Mouse (Mus musculus) midbrain, embryonic 10.5 days (tissue): ENCODE data around the gene Pik3r2. TPM values are rescaled to one million over a fixed set of nuclear protein-coding genes. Genes with fewer than 3 reads are reported as not detected.
"Not testable (repeated sequence)": the region's sequence is repeated elsewhere in the genome, so short reads cannot be mapped to it uniquely, and the experiment has no call there.

Source experiments
- DNase-seq: peaks from one replicate; pipeline ENCODE4 v3.0.0-alpha.2; 2017; ENCODE audit warnings: low spot score
- H3K27ac ChIP-seq: fragments of 300-500 bp; sonication (generic); replicated peaks from 2 replicates; pipeline ENCODE4 v1.5.1; 2016; ENCODE audit warnings: mild to moderate bottlenecking
- H3K27me3 ChIP-seq: fragments of 300-500 bp; sonication (generic); 2 replicates; pipeline ENCODE4 v1.6.1; 2016; ENCODE audit warnings: low read depth, mild to moderate bottlenecking; ENCODE audit not compliant: poor library complexity, severe bottlenecking
- H3K36me3 ChIP-seq: fragments of 300-500 bp; sonication (generic); 2 replicates; pipeline ENCODE4 v1.6.1; 2016; ENCODE audit warnings: mild to moderate bottlenecking, moderate library complexity
- H3K4me1 ChIP-seq: fragments of 300-500 bp; sonication (generic); 2 replicates; pipeline ENCODE4 v1.6.1; 2016
- H3K4me3 ChIP-seq: fragments of 300-500 bp; sonication (generic); 2 replicates; pipeline ENCODE4 v1.5.1; 2016; ENCODE audit warnings: mild to moderate bottlenecking, moderate library complexity
- H3K9me3 ChIP-seq: fragments of 300-500 bp; sonication (generic); replicated peaks from 2 replicates; pipeline ENCODE4 v1.6.1; 2016; ENCODE audit warnings: mild to moderate bottlenecking
- WGBS: fragments of 180-500 bp; shearing (Covaris S2); methylation state at CpG from one replicate; pipeline ENCODE4 v1.1.7; 2016; 5-methylcytosine and 5-hydroxymethylcytosine counted together
- polyA plus RNA-seq: library from polyadenylated mRNA; unstranded; fragments of >200 nt; fragmentation: Nextera tagmentation; extraction: Ambion mirVana; gene quantifications from 2 replicates; pipeline ENCODE4 v1.2.1, GENCODE M21; 2016

Gene Pik3r2
- 66.2 and 66.6 TPM in 2 replicates for polyA plus RNA-seq

- under 1% methylated on average over 94 of the region's 94 CpGs for WGBS
- H3K9me3 ChIP-seq: no peaks in the 10 kb centered on the region
- H3K27me3 ChIP-seq: no peaks in the 10 kb centered on the region; the same call in 1 of the 2 replicates
- peaks cover 51% of the 10 kb centered on the region for H3K4me1 ChIP-seq
- peaks cover 75% of the 10 kb centered on the region for H3K36me3 ChIP-seq
- peak; percentile 98 for DNase-seq
- peak within 1 kb of the TSS; percentile 87 for H3K4me3 ChIP-seq
- peak within 1 kb of the TSS; percentile 95 for H3K27ac ChIP-seq
Measured at GRCm38 (mm10) chr8:70776496-70777444, at the start of gene Pik3r2. Gene Pik3r2 (minus strand): TSS chr8:70776713.

- H3K27me3 ChIP-seq: peaks cover 15% of the 10 kb centered on the region
- peaks cover 4% of the 10 kb centered on the region; the same call in 1 of the 2 replicates for H3K9me3 ChIP-seq
- no peaks in the 10 kb centered on the region for H3K36me3 ChIP-seq
- 86% methylated on average over 8 of the region's 8 CpGs for WGBS
- H3K4me1 ChIP-seq: peaks cover 12% of the 10 kb centered on the region; the same call in 1 of the 2 replicates
- DNase-seq: no peak
- H3K27ac ChIP-seq: no peak overlapping the region
- no peak overlapping the region for H3K4me3 ChIP-seq
Measured at GRCm38 (mm10) chr8:70825816-70826215, 49.3 kb upstream of the Pik3r2 start.

GRCm38 (mm10) chr8:70823802-70824201 lies 47.3 kb upstream of the Pik3r2 start:
- no peak overlapping the region for H3K4me3 ChIP-seq
- H3K27ac ChIP-seq: no peak overlapping the region; the same call in 1 of the 2 replicates
- WGBS: 86% methylated on average over 7 of the region's 7 CpGs
- no peaks in the 10 kb centered on the region for H3K36me3 ChIP-seq
- H3K9me3 ChIP-seq: peaks cover 11% of the 10 kb centered on the region; the same call in 1 of the 2 replicates
- H3K27me3 ChIP-seq: peaks cover 35% of the 10 kb centered on the region
- DNase-seq: no peak
- peaks cover 23% of the 10 kb centered on the region for H3K4me1 ChIP-seq

GRCm38 (mm10) chr8:70822594-70822993 lies 46.1 kb upstream of the Pik3r2 start:
- not testable (repeated sequence) for DNase-seq, H3K27ac ChIP-seq, H3K4me3 ChIP-seq, H3K36me3 ChIP-seq
- H3K27me3 ChIP-seq: peaks cover 43% of the 10 kb centered on the region
- H3K4me1 ChIP-seq: peaks cover 23% of the 10 kb centered on the region
- WGBS: 85% methylated on average over 3 of the region's 3 CpGs
- H3K9me3 ChIP-seq: peaks cover 17% of the 10 kb centered on the region; the same call in 1 of the 2 replicates

GRCm38 (mm10) chr8:70821992-70822391 lies 45.5 kb upstream of the Pik3r2 start:
- Histone ChIP-seq H3K4me1 (peaks cover 26% of the 10 kb centered on the region), H3K9me3 (peaks cover 16% of the 10 kb centered on the region; the same call in 1 of the 2 replicates), H3K4me3 (no peak overlapping the region), H3K27ac (peak overlapping the region; percentile 38; the same call in 1 of the 2 replicates), H3K27me3 (peaks cover 49% of the 10 kb centered on the region), H3K36me3 (no peaks in the 10 kb centered on the region)
- no peak for DNase-seq
- 55% methylated on average over 11 of the region's 11 CpGs for WGBS

GRCm38 (mm10) chr8:70821399-70821962 lies 45.0 kb upstream of the Pik3r2 start:
- Histone ChIP-seq H3K9me3 (peaks cover 13% of the 10 kb centered on the region; the same call in 1 of the 2 replicates), H3K4me3 (no peak overlapping the region), H3K27ac (peak overlapping the region; percentile 38; the same call in 1 of the 2 replicates), H3K27me3 (peaks cover 54% of the 10 kb centered on the region), H3K36me3 (no peaks in the 10 kb centered on the region), H3K4me1 (peaks cover 31% of the 10 kb centered on the region)
- peak; percentile 73 for DNase-seq
- WGBS: 18% methylated on average over 30 of the region's 30 CpGs

- Histone ChIP-seq H3K27me3 (peaks cover 65% of the 10 kb centered on the region), H3K4me1 (peaks cover 32% of the 10 kb centered on the region), H3K36me3 (no peaks in the 10 kb centered on the region), H3K4me3 (peak overlapping the region; percentile 28), H3K27ac (no peak overlapping the region), H3K9me3 (peaks cover 13% of the 10 kb centered on the region; the same call in 1 of the 2 replicates)
- peak; percentile 59 for DNase-seq
- 3% methylated on average over 31 of the region's 31 CpGs for WGBS
Measured at GRCm38 (mm10) chr8:70820101-70820935, 43.8 kb upstream of the Pik3r2 start.

GRCm38 (mm10) chr8:70816679-70817078 lies 40.2 kb upstream of the Pik3r2 start:
- peaks cover 90% of the 10 kb centered on the region for H3K27me3 ChIP-seq
- 7% methylated on average over 30 of the region's 30 CpGs for WGBS
- peaks cover 13% of the 10 kb centered on the region; the same call in 1 of the 2 replicates for H3K9me3 ChIP-seq
- H3K4me1 ChIP-seq: peaks cover 28% of the 10 kb centered on the region
- no peak overlapping the region for H3K27ac ChIP-seq
- H3K4me3 ChIP-seq: peak overlapping the region; percentile 34
- no peak for DNase-seq
- H3K36me3 ChIP-seq: no peaks in the 10 kb centered on the region

GRCm38 (mm10) chr8:70812885-70813284 lies 36.4 kb upstream of the Pik3r2 start:
- Histone ChIP-seq H3K27ac (no peak overlapping the region), H3K4me1 (peaks cover 25% of the 10 kb centered on the region), H3K4me3 (no peak overlapping the region), H3K9me3 (no peaks in the 10 kb centered on the region), H3K36me3 (no peaks in the 10 kb centered on the region), H3K27me3 (peaks cover 83% of the 10 kb centered on the region)
- WGBS: 61% methylated on average over 4 of the region's 4 CpGs
- DNase-seq: no peak

GRCm38 (mm10) chr8:70812055-70812454 lies 35.5 kb upstream of the Pik3r2 start:
- peaks cover 22% of the 10 kb centered on the region for H3K4me1 ChIP-seq
- no peaks in the 10 kb centered on the region for H3K9me3 ChIP-seq
- 37% methylated on average over 4 of the region's 4 CpGs for WGBS
- no peak overlapping the region for H3K27ac ChIP-seq
- no peak for DNase-seq
- peaks cover 83% of the 10 kb centered on the region for H3K27me3 ChIP-seq
- no peak overlapping the region for H3K4me3 ChIP-seq
- no peaks in the 10 kb centered on the region for H3K36me3 ChIP-seq

GRCm38 (mm10) chr8:70810962-70811680 lies 34.6 kb upstream of the Pik3r2 start:
- WGBS: 76% methylated on average over 20 of the region's 20 CpGs

More at GRCm38 (mm10) chr8:70810962-70811680, 34.6 kb upstream of the Pik3r2 start:
- H3K4me1 ChIP-seq: peaks cover 16% of the 10 kb centered on the region; the same call in 1 of the 2 replicates
- H3K9me3 ChIP-seq: no peaks in the 10 kb centered on the region
- H3K36me3 ChIP-seq: no peaks in the 10 kb centered on the region
- H3K27me3 ChIP-seq: peaks cover 83% of the 10 kb centered on the region
- H3K27ac ChIP-seq: no peak overlapping the region
- no peak overlapping the region for H3K4me3 ChIP-seq
- DNase-seq: no peak
